In the genomic region with DNA sequence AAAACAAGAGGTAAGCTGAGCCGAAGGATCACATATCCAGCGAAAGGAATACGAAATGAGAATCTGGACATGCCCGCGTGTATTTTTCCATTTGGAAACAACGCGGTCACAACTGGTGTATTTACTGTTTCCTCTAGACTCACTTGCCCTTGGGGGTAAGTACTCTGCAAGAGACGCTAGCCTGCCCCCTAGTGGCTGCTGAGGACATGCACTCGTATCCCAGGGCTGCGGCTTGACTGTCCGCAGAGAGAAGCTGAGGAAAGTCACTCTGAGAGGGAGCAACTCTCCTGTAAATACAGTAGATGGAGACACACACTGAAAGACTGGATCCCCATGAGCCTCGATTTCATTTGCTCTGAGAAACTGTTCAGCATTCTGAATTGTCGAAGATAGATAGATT, we compare ENCODE assay signal across 8 mouse cellular contexts.
A peak's percentile ranks its signal among the peaks of the same experiment; 100 is the strongest.
DNase-seq lines count a peak whose midpoint lies in the region; ATAC-seq and TF ChIP-seq lines count a peak whose summit lies in the region.

No protein-coding gene starts in this region.

- no peak overlapping the region for H3K27ac ChIP-seq in bone marrow, adult 2 months (ENCODE audit: control insufficient read depth, insufficient read depth, low read depth, low read length, poor library complexity)
- no peak overlapping the region for H3K27ac ChIP-seq in embryonic facial prominence, embryonic 15.5 days (replicated peaks)
- no peak overlapping the region for H3K27ac ChIP-seq in kidney, embryonic 14.5 days (ENCODE audit: low read depth, low read length)

- no peaks in the 10 kb centered on the region for H3K36me3 ChIP-seq in embryonic facial prominence, embryonic 15.5 days
- H3K36me3 ChIP-seq in kidney, embryonic 14.5 days (ENCODE audit: control insufficient read depth, insufficient read depth, low read length) = no peaks in the 10 kb centered on the region

- no peak for TF ChIP-seq POLR2A in bone marrow, adult 2 months (IDR thresholded peaks at IDR 0.05; ENCODE audit: borderline replicate concordance, control insufficient read depth, low read depth, low read length)

- H3K4me1 ChIP-seq in bone marrow, adult 2 months (ENCODE audit: control insufficient read depth, insufficient read depth, low read length) = peaks cover 2% of the 10 kb centered on the region; the same call in 1 of the 2 replicates
- no peaks in the 10 kb centered on the region for H3K4me1 ChIP-seq in embryonic facial prominence, embryonic 15.5 days
- no peaks in the 10 kb centered on the region for H3K4me1 ChIP-seq in kidney, embryonic 14.5 days (ENCODE audit: control insufficient read depth, insufficient read depth, low read length)

- ATAC-seq in embryonic facial prominence, embryonic 15.5 days (ENCODE audit: insufficient number of reproducible peaks, low FRiP score, low TSS enrichment, low read depth) = 0 out of 2 replicates have a peak, but pooled peaks have one; percentile 47
- ATAC-seq in kidney, embryonic 14.5 days (ENCODE audit: low FRiP score, low TSS enrichment) = peak; percentile 78; the same call in 1 of the 2 replicates
- ATAC-seq in monocyte, adult 5-6 weeks (replicated peaks; ENCODE audit: insufficient number of reproducible peaks, low FRiP score, low TSS enrichment, poor library complexity, severe bottlenecking) = peak; percentile 77

- no peaks in the 10 kb centered on the region for H3K27me3 ChIP-seq in embryonic facial prominence, embryonic 15.5 days
- H3K27me3 ChIP-seq in kidney, embryonic 14.5 days (ENCODE audit: control insufficient read depth, insufficient read depth, low read length) = no peaks in the 10 kb centered on the region

- H3K4me3 ChIP-seq in bone marrow, adult 2 months (replicated peaks; ENCODE audit: control insufficient read depth, low read depth, low read length) = no peak overlapping the region
- H3K4me3 ChIP-seq in embryonic facial prominence, embryonic 15.5 days (replicated peaks) = peak overlapping the region; percentile 9; the same call in 1 of the 2 replicates
- no peak overlapping the region for H3K4me3 ChIP-seq in kidney, embryonic 14.5 days (ENCODE audit: low read length)

- H3K9me3 ChIP-seq in embryonic facial prominence, embryonic 15.5 days (replicated peaks) = no peaks in the 10 kb centered on the region
- H3K9me3 ChIP-seq in kidney, embryonic 14.5 days (ENCODE audit: control insufficient read depth, low read length) = no peaks in the 10 kb centered on the region

- peak; percentile 95 for TF ChIP-seq CTCF in bone marrow, adult 2 months (IDR thresholded peaks at IDR 0.05; ENCODE audit: control insufficient read depth, insufficient read depth, low read length)

- H3K9ac ChIP-seq in embryonic facial prominence, embryonic 15.5 days = no peak overlapping the region
- H3K9ac ChIP-seq in kidney, embryonic 14.5 days (ENCODE audit: low read depth, low read length) = no peak overlapping the region

- H3K4me2 ChIP-seq in embryonic facial prominence, embryonic 15.5 days (replicated peaks) = peak overlapping the region; percentile 43
- H3K4me2 ChIP-seq in kidney, embryonic 14.5 days (replicated peaks; ENCODE audit: low read depth, low read length) = no peak overlapping the region; the same call in 1 of the 2 replicates

- 6% methylated on average over 13 of the region's 13 CpGs for WGBS in bone marrow, adult 2 months
- 19% methylated on average over 13 of the region's 13 CpGs for WGBS in embryonic facial prominence, embryonic 15.5 days
- 27% methylated on average over 13 of the region's 13 CpGs for WGBS in kidney, embryonic 14.5 days

- peak; percentile 95 for DNase-seq in 416B (ENCODE audit: low read depth)
- DNase-seq in heart, adult 8-10 months (ENCODE audit: low spot score) = peak; percentile 81
- DNase-seq in liver = peak; percentile 96
- DNase-seq in spleen, postnatal 4 days (ENCODE audit: low spot score in 2 of 2) = peak; percentile 91 to 98
